Mouse (Mus musculus): Measurements from ENCODE around the gene Plekha6. TPM values are rescaled to one million over a fixed set of nuclear protein-coding genes. Genes with fewer than 3 reads are reported as not detected.
A peak's percentile ranks its signal among the peaks of the same experiment; 100 is the strongest.

Gene Plekha6
- polyA plus RNA-seq, 1 experiment from 2014 or later, result 8.8 TPM

GRCm38 (mm10) chr1:133325951-133326350 lies 161.9 kb downstream of the Plekha6 start:
- Histone ChIP-seq H3K9me3 (replicated peaks; ENCODE audit: low read length) (no peaks in the 10 kb centered on the region), H3K4me2 (ENCODE audit: low read length) (no peak overlapping the region), H3K9ac (ENCODE audit: low read depth, low read length) (no peak overlapping the region), H3K4me3 (replicated peaks; ENCODE audit: low read depth, low read length) (no peak overlapping the region), H3K27me3 (ENCODE audit: insufficient read depth, low read length) (no peaks in the 10 kb centered on the region), H3K4me1 (replicated peaks; ENCODE audit: insufficient read depth, low read length) (peaks cover 6% of the 10 kb centered on the region), H3K36me3 (ENCODE audit: insufficient read depth, low read length) (no peaks in the 10 kb centered on the region), H3K27ac (no peak overlapping the region)
- no peak for TF ChIP-seq CTCF (IDR thresholded peaks at IDR 0.05; ENCODE audit: low read depth)
- ATAC-seq (replicated peaks; ENCODE audit: low FRiP score, low read depth) (no peak), DNase-seq (ENCODE audit: low spot score) (no peak)
- 78% methylated on average over 8 of the region's 8 CpGs for WGBS

DNA sequence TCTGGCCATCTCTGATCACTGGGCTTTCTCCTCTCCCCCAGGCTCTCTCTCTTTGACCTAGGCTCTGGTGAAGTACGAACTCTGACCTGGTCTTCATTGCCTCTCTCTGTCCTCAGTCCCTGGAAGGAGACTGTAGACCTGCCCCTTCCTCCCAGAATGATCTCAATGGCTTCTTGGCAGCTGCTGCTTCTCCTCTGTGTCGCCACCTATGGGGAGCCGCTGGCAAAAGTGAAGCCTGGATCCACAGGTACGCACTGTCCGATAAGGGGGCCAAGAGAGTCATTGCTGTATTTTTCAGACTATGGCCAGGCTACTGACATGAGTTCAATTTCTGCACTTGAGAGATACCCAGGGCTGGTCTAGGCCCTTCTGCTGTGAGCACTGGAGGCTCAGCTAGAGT lies 163.1 kb downstream of the Plekha6 start:
- Histone ChIP-seq H3K36me3 (ENCODE audit: insufficient read depth, low read length) (no peaks in the 10 kb centered on the region), H3K4me3 (replicated peaks; ENCODE audit: low read depth, low read length) (no peak overlapping the region), H3K27me3 (ENCODE audit: insufficient read depth, low read length) (no peaks in the 10 kb centered on the region), H3K4me2 (ENCODE audit: low read length) (no peak overlapping the region), H3K9ac (ENCODE audit: low read depth, low read length) (no peak overlapping the region), H3K27ac (no peak overlapping the region), H3K4me1 (replicated peaks; ENCODE audit: insufficient read depth, low read length) (peaks cover 6% of the 10 kb centered on the region), H3K9me3 (replicated peaks; ENCODE audit: low read length) (no peaks in the 10 kb centered on the region)
- 66% methylated on average over 5 of the region's 5 CpGs for WGBS
- peak; percentile 36; the same call in 1 of the 2 replicates for TF ChIP-seq CTCF (IDR thresholded peaks at IDR 0.05; ENCODE audit: low read depth)
- DNase-seq (ENCODE audit: low spot score) (no peak), ATAC-seq (replicated peaks; ENCODE audit: low FRiP score, low read depth) (no peak)

DNA sequence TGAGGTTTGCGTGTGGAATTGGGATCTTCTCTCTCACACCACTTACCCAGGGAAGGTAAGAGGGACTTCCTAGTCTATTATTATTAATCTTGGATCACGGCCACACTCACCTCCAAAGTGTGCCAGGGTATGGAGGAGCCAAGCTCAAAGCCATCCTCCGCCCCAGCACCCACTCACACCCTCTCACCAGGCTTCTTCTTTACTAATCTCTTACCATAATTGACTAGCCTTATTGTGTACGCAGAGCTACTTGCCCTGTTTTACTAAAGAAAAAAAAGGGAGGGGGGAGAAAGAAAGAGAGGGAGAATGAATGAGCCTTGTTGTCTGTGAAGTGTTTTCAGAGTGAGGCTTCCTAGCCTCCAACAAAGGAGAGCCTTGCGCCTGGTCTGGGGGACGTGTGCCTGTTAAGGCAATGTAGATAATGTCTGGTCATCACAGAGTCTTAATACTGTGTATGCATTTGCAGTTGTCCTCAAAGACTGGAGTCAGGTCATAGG lies 164.3 kb downstream of the Plekha6 start:
- 91% methylated on average over 6 of the region's 6 CpGs for WGBS
- no peak for TF ChIP-seq CTCF (IDR thresholded peaks at IDR 0.05; ENCODE audit: low read depth)
- ATAC-seq (replicated peaks; ENCODE audit: low FRiP score, low read depth), result no peak

DNA sequence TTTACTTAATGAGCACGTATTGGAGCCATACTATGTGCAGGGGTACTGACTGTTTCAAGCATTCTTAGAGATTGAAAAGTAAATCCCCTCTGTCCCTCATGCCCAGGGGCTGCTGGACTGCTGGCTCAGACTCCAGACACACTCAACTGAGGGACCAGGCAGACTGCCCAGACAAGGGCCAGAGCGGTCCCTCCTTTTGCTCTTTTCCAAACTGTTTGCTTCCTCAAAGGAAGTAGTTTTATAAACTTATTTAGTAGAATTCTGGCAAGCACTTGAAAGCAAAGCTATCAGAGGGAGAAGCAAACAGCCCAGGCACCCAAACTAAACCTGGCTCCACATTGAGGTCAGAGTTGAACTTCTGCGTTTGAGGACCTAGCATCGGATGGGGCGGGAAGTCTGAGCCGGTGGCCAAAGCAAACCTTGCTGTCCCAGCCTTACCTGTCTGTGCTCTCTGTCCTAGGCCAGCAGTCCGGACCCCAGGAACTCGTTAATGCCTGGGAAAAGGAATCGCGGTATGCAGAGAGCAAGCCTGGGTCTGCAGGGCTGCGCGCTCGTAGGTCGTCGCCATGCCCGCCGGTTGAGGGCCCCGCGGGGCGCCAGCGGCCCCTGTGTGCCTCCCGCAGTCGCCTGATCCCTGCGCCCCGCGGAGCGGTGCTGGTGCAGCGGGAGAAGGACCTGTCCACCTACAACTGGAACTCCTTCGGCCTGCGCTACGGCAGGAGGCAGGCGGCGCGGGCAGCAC lies 165.1 kb downstream of the Plekha6 start:
- Histone ChIP-seq H3K27me3 (ENCODE audit: insufficient read depth, low read length) (no peaks in the 10 kb centered on the region), H3K27ac (no peak overlapping the region), H3K9ac (ENCODE audit: low read depth, low read length) (peak overlapping the region; percentile 35; the same call in 1 of the 2 replicates)

More for the DNA sequence above, 164.3 kb downstream of the Plekha6 start:
- Histone ChIP-seq H3K4me1 (replicated peaks; ENCODE audit: insufficient read depth, low read length) (peaks cover 6% of the 10 kb centered on the region), H3K27me3 (ENCODE audit: insufficient read depth, low read length) (no peaks in the 10 kb centered on the region), H3K9ac (ENCODE audit: low read depth, low read length) (no peak overlapping the region), H3K9me3 (replicated peaks; ENCODE audit: low read length) (no peaks in the 10 kb centered on the region), H3K27ac (no peak overlapping the region), H3K4me2 (ENCODE audit: low read length) (no peak overlapping the region), H3K36me3 (ENCODE audit: insufficient read depth, low read length) (no peaks in the 10 kb centered on the region), H3K4me3 (replicated peaks; ENCODE audit: low read depth, low read length) (no peak overlapping the region)
- no peak for DNase-seq (ENCODE audit: low spot score)

DNA sequence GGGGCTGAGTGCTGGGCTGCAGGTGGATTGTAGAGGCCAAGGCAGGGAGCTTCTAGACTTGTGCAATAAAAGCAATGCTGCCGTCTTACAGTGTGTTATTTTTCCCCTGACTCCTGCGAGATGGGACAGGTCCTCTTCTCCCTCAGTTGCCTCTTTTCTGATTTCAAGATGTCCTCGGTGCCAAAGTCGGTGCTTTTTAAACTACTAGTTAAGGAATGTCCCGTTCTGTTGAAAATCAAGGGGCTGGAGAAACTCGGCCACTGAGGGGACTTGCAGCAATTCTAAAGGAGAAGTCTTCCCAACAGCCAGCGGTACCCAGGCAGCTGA lies 165.6 kb downstream of the Plekha6 start:
- no peak for ATAC-seq (replicated peaks; ENCODE audit: low FRiP score, low read depth)
- no peaks in the 10 kb centered on the region for H3K9me3 ChIP-seq (replicated peaks; ENCODE audit: low read length)
- peak overlapping the region; percentile 50 for H3K4me2 ChIP-seq (ENCODE audit: low read length)
- no peak for TF ChIP-seq CTCF (IDR thresholded peaks at IDR 0.05; ENCODE audit: low read depth)
- 27% methylated on average over 7 of the region's 7 CpGs for WGBS
- H3K4me1 ChIP-seq (replicated peaks; ENCODE audit: insufficient read depth, low read length), result peaks cover 6% of the 10 kb centered on the region
- H3K9ac ChIP-seq (ENCODE audit: low read depth, low read length), result peak overlapping the region; percentile 35; the same call in 1 of the 2 replicates
- H3K36me3 ChIP-seq (ENCODE audit: insufficient read depth, low read length), result no peaks in the 10 kb centered on the region
- H3K27ac ChIP-seq, result no peak overlapping the region
- H3K4me3 ChIP-seq (replicated peaks; ENCODE audit: low read depth, low read length), result peak overlapping the region; percentile 21; the same call in 1 of the 2 replicates
- DNase-seq (ENCODE audit: low spot score), result no peak
- no peaks in the 10 kb centered on the region for H3K27me3 ChIP-seq (ENCODE audit: insufficient read depth, low read length)

More for the DNA sequence above, 165.1 kb downstream of the Plekha6 start:
- H3K4me3 ChIP-seq (replicated peaks; ENCODE audit: low read depth, low read length), result peak overlapping the region; percentile 21; the same call in 1 of the 2 replicates
- H3K9me3 ChIP-seq (replicated peaks; ENCODE audit: low read length), result no peaks in the 10 kb centered on the region
- H3K36me3 ChIP-seq (ENCODE audit: insufficient read depth, low read length), result no peaks in the 10 kb centered on the region
- TF ChIP-seq CTCF (IDR thresholded peaks at IDR 0.05; ENCODE audit: low read depth), result 0 out of 2 replicates have a peak, but pooled peaks have one; percentile 5
- no peak for ATAC-seq (replicated peaks; ENCODE audit: low FRiP score, low read depth)
- peak overlapping the region; percentile 50 for H3K4me2 ChIP-seq (ENCODE audit: low read length)
- peaks cover 6% of the 10 kb centered on the region for H3K4me1 ChIP-seq (replicated peaks; ENCODE audit: insufficient read depth, low read length)
- DNase-seq (ENCODE audit: low spot score), result no peak
- 9% methylated on average over 34 of the region's 34 CpGs for WGBS

DNA sequence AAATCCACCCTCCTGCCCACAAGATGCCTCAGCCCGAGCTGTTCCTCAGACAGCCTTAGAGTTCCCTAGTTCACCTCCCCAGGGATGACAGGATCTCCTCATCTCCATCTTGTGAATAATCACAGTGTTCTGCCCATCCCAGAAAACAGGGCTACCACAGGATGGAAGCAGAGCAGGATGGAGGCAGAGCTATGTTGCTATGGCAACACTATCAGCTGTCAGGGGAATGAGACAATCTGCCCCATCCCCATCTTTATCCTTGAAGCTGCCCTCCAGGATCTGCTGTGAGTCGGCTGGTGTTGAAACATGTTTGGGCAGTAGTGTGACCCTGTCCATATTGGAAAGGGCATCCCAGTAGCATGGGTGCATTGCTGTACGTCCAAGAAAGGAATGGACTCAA lies 167.1 kb downstream of the Plekha6 start:
- Histone ChIP-seq H3K9me3 (replicated peaks; ENCODE audit: low read length) (no peaks in the 10 kb centered on the region), H3K4me3 (replicated peaks; ENCODE audit: low read depth, low read length) (no peak overlapping the region)
- 73% methylated on average over 3 of the region's 3 CpGs for WGBS

More for the DNA sequence above, 167.1 kb downstream of the Plekha6 start:
- H3K27ac ChIP-seq, result no peak overlapping the region
- H3K4me1 ChIP-seq (replicated peaks; ENCODE audit: insufficient read depth, low read length), result peaks cover 6% of the 10 kb centered on the region
- H3K27me3 ChIP-seq (ENCODE audit: insufficient read depth, low read length), result no peaks in the 10 kb centered on the region
- no peaks in the 10 kb centered on the region for H3K36me3 ChIP-seq (ENCODE audit: insufficient read depth, low read length)
- H3K9ac ChIP-seq (ENCODE audit: low read depth, low read length), result no peak overlapping the region
- DNase-seq (ENCODE audit: low spot score), result no peak
- no peak for TF ChIP-seq CTCF (IDR thresholded peaks at IDR 0.05; ENCODE audit: low read depth)
- H3K4me2 ChIP-seq (ENCODE audit: low read length), result no peak overlapping the region
- ATAC-seq (replicated peaks; ENCODE audit: low FRiP score, low read depth), result no peak
